Mouse (Mus musculus): ENCODE data around the gene Pus7l.
"Not testable (repeated sequence)": the region's sequence is repeated elsewhere in the genome, so short reads cannot be mapped to it uniquely, and the experiment has no call there.

Pus7l gene

GRCm38 (mm10) chr15:94542567-94543408, 559 bp downstream of the Pus7l start:
- DNase-seq (ENCODE audit: low read depth, low spot score), result no peak

GRCm38 (mm10) chr15:94539296-94539695, 4.1 kb downstream of the Pus7l start:
- DNase-seq (ENCODE audit: low read depth, low spot score), result no peak

- no peak for DNase-seq (ENCODE audit: low read depth, low spot score)
Observed at GRCm38 (mm10) chr15:94535521-94535920, 7.8 kb downstream of the Pus7l start.

- DNase-seq (ENCODE audit: low read depth, low spot score), result no peak
Observed at GRCm38 (mm10) chr15:94532956-94533355, 10.4 kb downstream of the Pus7l start.

- no peak for DNase-seq (ENCODE audit: low read depth, low spot score)
Observed at GRCm38 (mm10) chr15:94532306-94532705, 11.0 kb downstream of the Pus7l start.

- no peak for DNase-seq (ENCODE audit: low read depth, low spot score)
Observed at GRCm38 (mm10) chr15:94530519-94530918, 12.8 kb downstream of the Pus7l start.

- DNase-seq (ENCODE audit: low read depth, low spot score), result no peak
Observed at GRCm38 (mm10) chr15:94524956-94525355, 18.4 kb downstream of the Pus7l start.

- DNase-seq (ENCODE audit: low read depth, low spot score), result peak; percentile 25
Observed at GRCm38 (mm10) chr15:94523251-94523650, 20.1 kb downstream of the Pus7l start.

- no peak for DNase-seq (ENCODE audit: low read depth, low spot score)
Observed at GRCm38 (mm10) chr15:94520959-94521358, 22.4 kb downstream of the Pus7l start.

- peak; percentile 51 for DNase-seq (ENCODE audit: low read depth, low spot score)
Observed at GRCm38 (mm10) chr15:94520205-94520900, 23.0 kb downstream of the Pus7l start.

- peak; percentile 39 for DNase-seq (ENCODE audit: low read depth, low spot score)
Observed at GRCm38 (mm10) chr15:94517913-94518491, 25.3 kb downstream of the Pus7l start.

- no peak for DNase-seq (ENCODE audit: low read depth, low spot score)
Observed at GRCm38 (mm10) chr15:94503451-94504215, 39.7 kb downstream of the Pus7l start.

GRCm38 (mm10) chr15:94499260-94499659, 44.1 kb downstream of the Pus7l start:
- DNase-seq (ENCODE audit: low read depth, low spot score), result no peak

GRCm38 (mm10) chr15:94495936-94496335, 47.4 kb downstream of the Pus7l start:
- DNase-seq (ENCODE audit: low read depth, low spot score), result peak; percentile 46

- DNase-seq (ENCODE audit: low read depth, low spot score), result peak; percentile 17
Observed at GRCm38 (mm10) chr15:94494445-94494844, 48.9 kb downstream of the Pus7l start.

GRCm38 (mm10) chr15:94489433-94489832, 53.9 kb downstream of the Pus7l start:
- no peak for DNase-seq (ENCODE audit: low read depth, low spot score)

- not testable (repeated sequence) for DNase-seq (ENCODE audit: low read depth, low spot score)
Observed at GRCm38 (mm10) chr15:94488028-94488427, 55.3 kb downstream of the Pus7l start.

GRCm38 (mm10) chr15:94482555-94482954, 60.8 kb downstream of the Pus7l start:
- no peak for DNase-seq (ENCODE audit: low read depth, low spot score)

GRCm38 (mm10) chr15:94480792-94481191, 62.6 kb downstream of the Pus7l start:
- DNase-seq (ENCODE audit: low read depth, low spot score), result no peak

- no peak for DNase-seq (ENCODE audit: low read depth, low spot score)
Observed at GRCm38 (mm10) chr15:94480248-94480647, 63.1 kb downstream of the Pus7l start.

- DNase-seq (ENCODE audit: low read depth, low spot score), result no peak
Observed at GRCm38 (mm10) chr15:94479513-94480136, 63.7 kb downstream of the Pus7l start.
